Mouse (Mus musculus): ENCODE measurements around the gene Kif26a. TPM values are rescaled to one million over a fixed set of nuclear protein-coding genes. Genes with fewer than 3 reads are reported as not detected.

Kif26a gene
- total RNA-seq, 4 experiments from 2014 or later: 11.4 to 19.1 (median 14.7) TPM

- DNase-seq: no peak
Observed at GRCm38 (mm10) chr12:112170671-112171574, 24.9 kb downstream of the Kif26a start.

GRCm38 (mm10) chr12:112171657-112172056 lies 25.6 kb downstream of the Kif26a start:
- DNase-seq: no peak

- no peak for DNase-seq
Observed at GRCm38 (mm10) chr12:112172214-112172613, 26.2 kb downstream of the Kif26a start.

- DNase-seq: no peak
Observed at GRCm38 (mm10) chr12:112177679-112178078, 31.7 kb downstream of the Kif26a start.

GRCm38 (mm10) chr12:112179687-112180086 lies 33.7 kb downstream of the Kif26a start:
- DNase-seq: no peak

GRCm38 (mm10) chr12:112181921-112182608 lies 36.1 kb downstream of the Kif26a start:
- DNase-seq: no peak

GRCm38 (mm10) chr12:112182609-112182955 lies 36.6 kb downstream of the Kif26a start:
- DNase-seq: peak; percentile 37

- peak; percentile 32 for DNase-seq
Observed at GRCm38 (mm10) chr12:112183675-112184074, 37.7 kb downstream of the Kif26a start.

- peak; percentile 33 for DNase-seq
Observed at GRCm38 (mm10) chr12:112184390-112184789, 38.4 kb downstream of the Kif26a start.

GRCm38 (mm10) chr12:112186899-112187298 lies 40.9 kb downstream of the Kif26a start:
- DNase-seq: no peak

GRCm38 (mm10) chr12:112191753-112192152 lies 45.7 kb downstream of the Kif26a start:
- DNase-seq: no peak

- no peak for DNase-seq
Observed at GRCm38 (mm10) chr12:112195019-112195418, 49.0 kb downstream of the Kif26a start.

- DNase-seq: no peak
Observed at GRCm38 (mm10) chr12:112196562-112196961, 50.6 kb downstream of the Kif26a start.

- no peak for DNase-seq
Observed at GRCm38 (mm10) chr12:112199363-112199762, 53.4 kb downstream of the Kif26a start.

GRCm38 (mm10) chr12:112200045-112200444 lies 54.0 kb downstream of the Kif26a start:
- no peak for DNase-seq

- no peak for DNase-seq
Observed at GRCm38 (mm10) chr12:112207163-112207562, 61.2 kb downstream of the Kif26a start.

GRCm38 (mm10) chr12:112207734-112208133 lies 61.7 kb downstream of the Kif26a start:
- DNase-seq: no peak

GRCm38 (mm10) chr12:112210622-112211021 lies 64.6 kb downstream of the Kif26a start:
- no peak for DNase-seq

- DNase-seq: peak; percentile 81
Observed at GRCm38 (mm10) chr12:112214441-112214857, 68.4 kb downstream of the Kif26a start.

GRCm38 (mm10) chr12:112215545-112215944 lies 69.5 kb downstream of the Kif26a start:
- no peak for DNase-seq

GRCm38 (mm10) chr12:112217021-112217420 lies 71.0 kb downstream of the Kif26a start:
- DNase-seq: no peak

- DNase-seq: no peak
Observed at GRCm38 (mm10) chr12:112217681-112218080, 71.7 kb downstream of the Kif26a start.

GRCm38 (mm10) chr12:112221290-112221689 lies 75.3 kb downstream of the Kif26a start:
- no peak for DNase-seq
